Mouse (Mus musculus) hindbrain, embryonic 16.5 days (tissue): ENCODE results near the gene Arhgef25. TPM values are rescaled to one million over a fixed set of nuclear protein-coding genes. Genes with fewer than 3 reads are reported as not detected.
A peak's percentile ranks its signal among the peaks of the same experiment; 100 is the strongest.

Experiments
- ATAC-seq: fragments of 200-750 bp; cut with Nextera tagmentation; 2 replicates; pipeline ENCODE4 v1.8.0; 2017; ENCODE audit warnings: moderate TSS enrichment, moderate library complexity
- H3K27ac ChIP-seq: fragments of 300-500 bp; sonication (generic); 2 replicates; pipeline ENCODE4 v1.5.1; 2014; ENCODE audit warnings: low read depth, mild to moderate bottlenecking, control low read depth, low read length, moderate library complexity
- H3K27me3 ChIP-seq: fragments of 300-500 bp; sonication (generic); replicated peaks from 2 replicates; pipeline ENCODE4 v1.6.1; 2014; ENCODE audit warnings: low read length; ENCODE audit not compliant: control insufficient read depth, insufficient read depth
- H3K36me3 ChIP-seq: fragments of 300-500 bp; sonication (generic); 2 replicates; pipeline ENCODE4 v1.6.1; 2014; ENCODE audit warnings: mild to moderate bottlenecking, low read length, moderate library complexity, mixed read lengths; ENCODE audit not compliant: control insufficient read depth, insufficient read depth
- H3K4me1 ChIP-seq: fragments of 300-500 bp; sonication (generic); 2 replicates; pipeline ENCODE4 v1.6.1; 2014; ENCODE audit warnings: low read depth, low read length; ENCODE audit not compliant: control insufficient read depth, insufficient read depth
- H3K4me2 ChIP-seq: fragments of 300-500 bp; sonication (generic); 2 replicates; pipeline ENCODE4 v1.6.1; 2014; ENCODE audit warnings: mild to moderate bottlenecking, low read length, control low read depth, moderate library complexity
- H3K4me3 ChIP-seq: fragments of 300-500 bp; sonication (generic); 2 replicates; pipeline ENCODE4 v1.5.1; 2014; ENCODE audit warnings: mild to moderate bottlenecking, low read length, control low read depth, moderate library complexity
- H3K9ac ChIP-seq: fragments of 300-500 bp; sonication (generic); 2 replicates; pipeline ENCODE4 v1.6.1; 2014; ENCODE audit warnings: low read depth, mild to moderate bottlenecking, control low read depth, low read length, moderate library complexity
- H3K9me3 ChIP-seq: fragments of 300-500 bp; sonication (generic); 2 replicates; pipeline ENCODE4 v1.6.1; 2014; ENCODE audit warnings: mild to moderate bottlenecking, low read length, moderate library complexity; ENCODE audit not compliant: control insufficient read depth
- WGBS: fragments of 180-500 bp; shearing (Covaris S2); extraction: QIAGEN DNeasy Blood & Tissue Kit; methylation state at CpG from one replicate; pipeline ENCODE4 v1.1.7; 2014; 5-methylcytosine and 5-hydroxymethylcytosine counted together
- polyA plus RNA-seq: library from polyadenylated mRNA; unstranded; fragments of >200 nt; fragmentation: Nextera tagmentation; extraction: Ambion mirVana; gene quantifications from 2 replicates; pipeline ENCODE4 v1.2.1, GENCODE M21; 2015

The Arhgef25 gene
- 29.0 and 29.1 TPM in 2 replicates for polyA plus RNA-seq

DNA sequence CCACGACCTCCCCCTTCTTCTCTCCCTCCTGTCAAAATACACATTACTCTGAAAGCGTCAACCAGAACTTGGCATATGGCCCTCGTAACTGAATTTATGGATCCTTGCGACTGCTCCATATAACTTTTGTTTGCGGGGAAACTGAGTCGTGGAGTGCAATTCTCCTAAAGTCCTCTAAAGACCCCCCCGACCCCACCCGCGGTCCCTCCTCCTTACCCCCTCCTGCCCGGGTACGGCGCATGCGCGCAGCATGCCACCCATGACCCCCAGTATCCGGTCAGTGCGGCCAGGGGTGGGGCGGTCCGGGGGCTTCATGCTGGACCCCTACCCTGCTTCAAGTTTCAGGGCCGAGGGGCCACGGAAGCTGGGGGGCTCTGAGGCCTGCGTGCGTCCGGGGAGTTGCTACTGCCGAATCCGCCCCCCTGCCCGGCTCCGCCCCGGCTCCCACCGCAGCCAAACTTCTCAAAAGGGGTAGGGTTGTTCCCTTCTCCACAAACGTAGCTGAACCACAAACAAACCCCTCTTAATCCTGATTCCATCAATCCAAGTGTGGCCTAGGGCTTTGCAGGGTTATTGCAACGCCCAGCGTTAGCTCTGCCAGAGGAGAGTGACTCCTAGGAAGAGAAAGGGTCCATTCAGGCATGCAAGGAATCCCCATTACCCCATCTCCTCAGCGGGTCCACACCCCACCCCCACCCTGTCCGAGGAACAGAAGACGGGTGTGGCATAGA lies at the start of gene Arhgef25:
Arhgef25 (minus strand) TSS at position 433 of the 731 bp plus-strand sequence.
- Histone ChIP-seq H3K27me3 (no peaks in the 10 kb centered on the region), H3K4me2 (peak within 1 kb of the TSS; percentile 96), H3K4me3 (peak within 1 kb of the TSS; percentile 70), H3K9ac (peak within 1 kb of the TSS; percentile 87), H3K9me3 (no peaks in the 10 kb centered on the region), H3K27ac (peak within 1 kb of the TSS; percentile 74), H3K36me3 (peaks cover 13% of the 10 kb centered on the region), H3K4me1 (peaks cover 24% of the 10 kb centered on the region)
- 5% methylated on average over 35 of the region's 35 CpGs for WGBS
- ATAC-seq: 0 out of 2 replicates have a peak, but pooled peaks have one; percentile 7

GRCm38 (mm10) chr10:127238241-127238824 lies 48.5 kb upstream of the Arhgef25 start:
- no peak overlapping the region for H3K4me2 ChIP-seq
- no peak overlapping the region for H3K4me3 ChIP-seq
- H3K9me3 ChIP-seq: no peaks in the 10 kb centered on the region
- H3K4me1 ChIP-seq: no peaks in the 10 kb centered on the region
- no peak overlapping the region for H3K9ac ChIP-seq
- ATAC-seq: no peak
- H3K27ac ChIP-seq: no peak overlapping the region
- H3K36me3 ChIP-seq: peaks cover 70% of the 10 kb centered on the region
- 71% methylated on average over 18 of the region's 18 CpGs for WGBS
- no peaks in the 10 kb centered on the region for H3K27me3 ChIP-seq

DNA sequence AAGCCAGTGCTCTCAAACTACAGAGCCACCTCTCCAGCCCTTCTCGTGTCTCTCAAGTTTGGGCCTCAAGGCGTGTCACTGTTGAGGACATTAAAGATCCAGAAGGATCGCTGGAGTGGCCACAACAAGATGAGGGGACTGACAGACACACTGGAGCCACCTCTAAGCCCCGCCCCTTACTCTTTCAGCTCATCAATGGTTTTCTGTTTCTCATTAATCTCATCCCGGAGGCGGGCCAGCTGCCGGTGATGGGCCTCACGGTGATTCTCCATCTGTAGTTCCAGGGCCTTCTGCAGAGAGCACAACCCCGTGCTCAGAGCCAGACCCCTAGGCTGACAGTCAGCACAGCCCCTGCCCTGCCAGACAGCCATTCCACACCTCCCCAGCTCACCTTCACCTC lies 46.7 kb upstream of the Arhgef25 start:
- no peaks in the 10 kb centered on the region for H3K27me3 ChIP-seq
- no peak overlapping the region for H3K9ac ChIP-seq
- H3K27ac ChIP-seq: no peak overlapping the region
- H3K4me1 ChIP-seq: no peaks in the 10 kb centered on the region
- no peaks in the 10 kb centered on the region for H3K9me3 ChIP-seq
- H3K4me3 ChIP-seq: no peak overlapping the region
- ATAC-seq: no peak
- 52% methylated on average over 9 of the region's 9 CpGs for WGBS
- peaks cover 63% of the 10 kb centered on the region for H3K36me3 ChIP-seq
- H3K4me2 ChIP-seq: no peak overlapping the region

DNA sequence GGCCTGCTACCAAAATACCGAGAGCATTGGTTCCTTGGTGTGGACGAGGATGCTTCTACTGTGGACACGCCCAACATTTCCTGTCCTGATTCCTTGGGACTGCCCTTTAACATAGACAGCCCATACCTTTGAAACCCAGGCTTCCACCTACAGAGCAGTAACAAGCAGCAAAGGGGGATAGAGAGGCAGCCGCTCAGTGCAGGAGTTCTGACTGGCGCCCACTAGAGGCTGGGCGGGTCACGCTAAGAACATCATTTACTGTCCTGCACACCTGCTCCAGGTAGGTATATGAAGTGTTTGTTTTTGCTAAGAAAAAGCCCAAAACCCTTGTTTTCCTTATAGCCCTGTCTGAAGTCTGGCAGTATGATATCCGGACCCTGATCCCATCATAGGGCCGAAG lies 43.3 kb upstream of the Arhgef25 start:
- no peak for ATAC-seq
- no peak overlapping the region for H3K4me2 ChIP-seq
- WGBS: 80% methylated on average over 9 of the region's 9 CpGs
- H3K36me3 ChIP-seq: peaks cover 58% of the 10 kb centered on the region
- no peaks in the 10 kb centered on the region for H3K9me3 ChIP-seq
- H3K27me3 ChIP-seq: no peaks in the 10 kb centered on the region
- no peaks in the 10 kb centered on the region for H3K4me1 ChIP-seq
- no peak overlapping the region for H3K9ac ChIP-seq
- H3K4me3 ChIP-seq: no peak overlapping the region
- H3K27ac ChIP-seq: no peak overlapping the region

DNA sequence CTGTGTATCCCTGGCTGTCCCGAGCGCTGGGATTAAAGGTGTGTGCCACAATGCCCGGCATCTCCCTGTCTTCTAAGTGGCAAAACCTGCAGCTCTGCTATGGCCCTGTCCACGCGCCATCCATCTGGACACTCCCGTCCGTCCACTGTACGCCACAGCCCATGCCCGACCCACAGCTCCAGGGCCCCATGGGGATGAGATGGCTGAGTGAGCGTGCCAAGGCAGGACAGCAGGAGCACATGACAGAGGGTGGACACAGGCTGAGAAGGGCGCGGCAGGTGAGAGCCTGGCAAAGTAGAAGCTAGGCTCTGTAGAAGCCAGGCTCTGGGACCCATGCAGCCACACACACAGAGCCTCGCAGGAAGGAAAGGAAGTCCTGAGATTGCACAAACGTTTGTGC lies 41.9 kb upstream of the Arhgef25 start:
- 82% methylated on average over 14 of the region's 14 CpGs for WGBS
- Histone ChIP-seq H3K9me3 (no peaks in the 10 kb centered on the region), H3K27ac (no peak overlapping the region), H3K4me3 (no peak overlapping the region), H3K36me3 (peaks cover 56% of the 10 kb centered on the region), H3K4me2 (no peak overlapping the region), H3K27me3 (no peaks in the 10 kb centered on the region), H3K4me1 (no peaks in the 10 kb centered on the region), H3K9ac (no peak overlapping the region)
- no peak for ATAC-seq

DNA sequence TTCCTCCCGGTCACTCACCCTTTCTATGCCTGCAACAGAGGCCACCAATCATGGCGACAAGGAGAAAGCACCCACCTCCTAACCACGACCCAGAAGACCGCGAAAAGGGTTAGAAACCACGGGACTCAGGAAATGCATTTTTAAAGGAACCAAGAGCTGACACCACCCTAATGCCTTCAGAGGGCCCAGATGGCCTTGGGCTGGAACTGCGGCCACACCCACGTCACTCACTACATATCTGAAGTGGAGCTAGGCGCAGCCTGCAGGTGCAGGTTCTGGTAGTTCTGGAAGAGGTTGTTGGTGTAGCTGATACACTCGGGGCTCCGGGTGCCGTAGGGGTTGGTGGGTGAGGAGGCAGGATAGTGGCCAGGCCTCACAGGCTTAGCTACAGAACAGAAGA lies 40.8 kb upstream of the Arhgef25 start:
- Histone ChIP-seq H3K9ac (no peak overlapping the region), H3K36me3 (peaks cover 47% of the 10 kb centered on the region), H3K9me3 (no peaks in the 10 kb centered on the region), H3K4me2 (no peak overlapping the region), H3K27me3 (no peaks in the 10 kb centered on the region), H3K4me1 (no peaks in the 10 kb centered on the region), H3K4me3 (no peak overlapping the region), H3K27ac (no peak overlapping the region)
- 92% methylated on average over 12 of the region's 12 CpGs for WGBS
- no peak for ATAC-seq

DNA sequence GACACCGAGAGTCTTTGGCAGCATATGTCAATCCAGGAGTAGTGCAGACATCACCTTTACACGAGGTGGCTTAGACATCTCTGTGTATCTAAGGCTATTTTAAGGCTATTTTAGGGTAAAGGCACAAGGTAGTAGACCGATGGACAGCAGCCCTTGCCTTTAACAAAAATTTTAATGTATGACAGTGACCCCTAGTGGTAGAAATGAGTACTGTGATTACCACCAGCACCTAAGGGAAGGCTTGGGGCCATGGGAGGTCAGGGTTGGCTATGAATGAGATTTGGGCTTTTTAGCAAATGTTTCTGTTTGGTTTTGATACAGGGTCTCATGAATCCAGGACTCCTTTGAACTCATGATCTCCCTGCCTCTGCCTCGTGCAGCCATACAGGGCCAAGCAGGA lies 39.0 kb upstream of the Arhgef25 start:
- Histone ChIP-seq H3K4me3 (no peak overlapping the region), H3K27ac (no peak overlapping the region), H3K9me3 (no peaks in the 10 kb centered on the region), H3K27me3 (no peaks in the 10 kb centered on the region), H3K9ac (no peak overlapping the region), H3K4me1 (no peaks in the 10 kb centered on the region), H3K36me3 (peaks cover 45% of the 10 kb centered on the region), H3K4me2 (no peak overlapping the region)
- WGBS: 27% methylated on average over 4 of the region's 4 CpGs
- peak; percentile 54 for ATAC-seq

DNA sequence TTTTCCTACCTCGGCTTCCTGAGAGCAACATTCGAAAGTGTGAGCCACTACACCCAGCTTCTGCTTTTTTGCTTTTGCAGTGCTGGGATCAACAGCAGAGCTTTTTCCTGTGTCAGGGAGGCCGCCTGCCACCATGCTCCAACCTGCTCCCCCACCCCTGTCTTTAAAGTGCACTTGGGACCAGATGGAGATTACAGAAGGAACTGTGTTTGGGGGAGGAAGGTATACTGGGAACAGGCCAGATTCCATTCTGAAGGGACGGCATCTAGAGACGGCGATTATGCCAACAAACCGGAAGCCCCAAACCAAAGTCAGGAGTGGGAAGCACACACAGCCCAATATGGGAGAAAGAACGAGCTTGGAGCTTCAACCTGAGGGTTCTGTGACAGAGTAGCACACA lies 37.3 kb upstream of the Arhgef25 start:
- Histone ChIP-seq H3K9me3 (no peaks in the 10 kb centered on the region), H3K36me3 (peaks cover 35% of the 10 kb centered on the region), H3K27ac (no peak overlapping the region), H3K4me1 (no peaks in the 10 kb centered on the region), H3K4me2 (no peak overlapping the region), H3K9ac (no peak overlapping the region), H3K4me3 (no peak overlapping the region), H3K27me3 (no peaks in the 10 kb centered on the region)
- no peak for ATAC-seq
- 89% methylated on average over 8 of the region's 8 CpGs for WGBS

DNA sequence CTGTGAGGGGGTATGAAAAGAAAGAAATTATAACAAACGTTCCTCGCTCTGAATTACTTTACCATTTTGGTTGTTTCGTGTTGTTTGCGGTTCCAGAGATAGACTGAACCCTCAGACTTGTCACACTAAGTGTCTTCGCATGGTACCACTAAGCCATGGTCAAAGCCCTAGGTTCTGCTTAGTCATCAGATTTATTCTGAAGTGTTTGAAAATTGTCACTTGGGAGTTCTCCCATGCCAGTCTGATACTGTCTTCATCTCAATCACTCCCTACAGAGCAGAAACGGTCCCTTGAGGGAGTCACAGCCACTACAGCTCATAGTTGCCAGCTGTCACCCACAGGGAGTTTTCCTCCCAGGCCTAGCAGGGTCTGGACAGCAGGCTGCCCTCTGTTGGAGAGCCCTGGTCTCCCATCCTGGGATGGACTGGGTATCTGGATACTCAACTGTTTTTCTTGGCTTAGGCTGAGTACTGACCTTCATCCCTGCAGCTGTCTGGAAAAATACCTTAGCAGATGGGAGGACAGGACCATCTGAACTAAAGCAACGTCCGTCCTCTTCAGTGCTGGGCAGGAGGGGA lies 36.5 kb upstream of the Arhgef25 start:
- no peak overlapping the region for H3K4me3 ChIP-seq
- 67% methylated on average over 8 of the region's 8 CpGs for WGBS
- ATAC-seq: no peak
- H3K4me1 ChIP-seq: no peaks in the 10 kb centered on the region
- no peak overlapping the region for H3K9ac ChIP-seq
- peaks cover 32% of the 10 kb centered on the region for H3K36me3 ChIP-seq
- H3K27ac ChIP-seq: no peak overlapping the region
- no peaks in the 10 kb centered on the region for H3K9me3 ChIP-seq
- H3K4me2 ChIP-seq: no peak overlapping the region
- no peaks in the 10 kb centered on the region for H3K27me3 ChIP-seq
